Mouse (Mus musculus): ENCODE measurements around the gene Epyc. TPM values are rescaled to one million over a fixed set of nuclear protein-coding genes. Genes with fewer than 3 reads are reported as not detected.

The Epyc gene
- 0.91 and 0.94 TPM in 2 replicates for polyA plus RNA-seq (2015; fragmentation: Nextera tagmentation; extraction: Ambion mirVana)

- H3K27ac ChIP-seq: no peak within 1 kb of the TSS
- no peak within 1 kb of the TSS for H3K4me2 ChIP-seq
- ATAC-seq (ENCODE audit: borderline replicate concordance, extremely low read depth, low FRiP score, low TSS enrichment): no peak
- no peak within 1 kb of the TSS for H3K4me3 ChIP-seq
- 71% methylated on average over 2 of the region's 2 CpGs for WGBS
- no peaks in the 10 kb centered on the region for H3K36me3 ChIP-seq
- no peaks in the 10 kb centered on the region for H3K27me3 ChIP-seq
- no peaks in the 10 kb centered on the region for H3K9me3 ChIP-seq
- H3K9ac ChIP-seq: no peak within 1 kb of the TSS
- H3K4me1 ChIP-seq: no peaks in the 10 kb centered on the region
These were observed at the start of gene Epyc for GRCm38 (mm10) chr10:97643768-97644167. TSS of gene Epyc (plus strand) at chr10:97644068.

GRCm38 (mm10) chr10:97595680-97596079 lies 48.2 kb upstream of the Epyc start:
- H3K9ac ChIP-seq: no peak overlapping the region
- H3K4me1 ChIP-seq: no peaks in the 10 kb centered on the region
- no peak overlapping the region for H3K27ac ChIP-seq
- no peak overlapping the region for H3K4me2 ChIP-seq
- no peaks in the 10 kb centered on the region for H3K9me3 ChIP-seq
- no peaks in the 10 kb centered on the region for H3K36me3 ChIP-seq
- H3K27me3 ChIP-seq: no peaks in the 10 kb centered on the region
- no peak overlapping the region for H3K4me3 ChIP-seq
- 83% methylated on average over 1 of the region's 1 CpGs for WGBS
- ATAC-seq (ENCODE audit: borderline replicate concordance, extremely low read depth, low FRiP score, low TSS enrichment): no peak

GRCm38 (mm10) chr10:97601744-97602143 lies 42.1 kb upstream of the Epyc start:
- Histone ChIP-seq H3K36me3 (no peaks in the 10 kb centered on the region), H3K4me1 (no peaks in the 10 kb centered on the region), H3K9ac (no peak overlapping the region), H3K4me2 (no peak overlapping the region), H3K9me3 (no peaks in the 10 kb centered on the region), H3K27ac (no peak overlapping the region), H3K4me3 (no peak overlapping the region), H3K27me3 (no peaks in the 10 kb centered on the region)
- 46% methylated on average over 4 of the region's 4 CpGs for WGBS
- no peak for ATAC-seq (ENCODE audit: borderline replicate concordance, extremely low read depth, low FRiP score, low TSS enrichment)

GRCm38 (mm10) chr10:97603256-97603655 lies 40.6 kb upstream of the Epyc start:
- no peak for ATAC-seq (ENCODE audit: borderline replicate concordance, extremely low read depth, low FRiP score, low TSS enrichment)
- Histone ChIP-seq H3K4me3 (no peak overlapping the region), H3K4me2 (no peak overlapping the region), H3K36me3 (no peaks in the 10 kb centered on the region), H3K9me3 (no peaks in the 10 kb centered on the region), H3K4me1 (no peaks in the 10 kb centered on the region), H3K27me3 (no peaks in the 10 kb centered on the region), H3K27ac (no peak overlapping the region), H3K9ac (no peak overlapping the region)

GRCm38 (mm10) chr10:97606579-97606978 lies 37.3 kb upstream of the Epyc start, which contains the start of gene Kera:
TSS of gene Kera (plus strand) at chr10:97606879.
- Histone ChIP-seq H3K4me3 (no peak within 1 kb of the TSS), H3K27ac (no peak within 1 kb of the TSS), H3K4me2 (no peak within 1 kb of the TSS), H3K9me3 (no peaks in the 10 kb centered on the region), H3K4me1 (no peaks in the 10 kb centered on the region), H3K9ac (no peak within 1 kb of the TSS), H3K36me3 (no peaks in the 10 kb centered on the region), H3K27me3 (no peaks in the 10 kb centered on the region)
- 79% methylated on average over 2 of the region's 2 CpGs for WGBS
- ATAC-seq (ENCODE audit: borderline replicate concordance, extremely low read depth, low FRiP score, low TSS enrichment): no peak

GRCm38 (mm10) chr10:97622328-97622727 lies 21.5 kb upstream of the Epyc start:
- H3K4me1 ChIP-seq: no peaks in the 10 kb centered on the region; the same call in 1 of the 2 replicates
- no peaks in the 10 kb centered on the region for H3K27me3 ChIP-seq
- H3K27ac ChIP-seq: no peak overlapping the region
- no peak overlapping the region for H3K4me2 ChIP-seq
- H3K36me3 ChIP-seq: no peaks in the 10 kb centered on the region
- no peak overlapping the region for H3K9ac ChIP-seq
- no peak overlapping the region for H3K4me3 ChIP-seq
- WGBS: 39% methylated on average over 1 of the region's 1 CpGs
- no peak; the same call in 1 of the 2 replicates for ATAC-seq (ENCODE audit: borderline replicate concordance, extremely low read depth, low FRiP score, low TSS enrichment)
- H3K9me3 ChIP-seq: no peaks in the 10 kb centered on the region

- no peaks in the 10 kb centered on the region for H3K9me3 ChIP-seq
- no peak overlapping the region for H3K4me2 ChIP-seq
- no peak; the same call in 1 of the 2 replicates for ATAC-seq (ENCODE audit: borderline replicate concordance, extremely low read depth, low FRiP score, low TSS enrichment)
- H3K9ac ChIP-seq: no peak overlapping the region
- no peak overlapping the region for H3K4me3 ChIP-seq
- WGBS: 43% methylated on average over 2 of the region's 2 CpGs
- no peaks in the 10 kb centered on the region; the same call in 1 of the 2 replicates for H3K4me1 ChIP-seq
- H3K36me3 ChIP-seq: no peaks in the 10 kb centered on the region
- no peaks in the 10 kb centered on the region for H3K27me3 ChIP-seq
- no peak overlapping the region for H3K27ac ChIP-seq
These were observed 19.5 kb upstream of the Epyc start for GRCm38 (mm10) chr10:97624381-97624780.

- Histone ChIP-seq H3K9me3 (no peaks in the 10 kb centered on the region), H3K4me1 (no peaks in the 10 kb centered on the region; the same call in 1 of the 2 replicates), H3K4me2 (no peak overlapping the region), H3K27me3 (no peaks in the 10 kb centered on the region), H3K4me3 (no peak overlapping the region), H3K36me3 (no peaks in the 10 kb centered on the region), H3K27ac (no peak overlapping the region), H3K9ac (no peak overlapping the region)
- 49% methylated on average over 4 of the region's 4 CpGs for WGBS
- ATAC-seq (ENCODE audit: borderline replicate concordance, extremely low read depth, low FRiP score, low TSS enrichment): no peak
These were observed 18.8 kb upstream of the Epyc start for GRCm38 (mm10) chr10:97625116-97625515.

GRCm38 (mm10) chr10:97626543-97626942 lies 17.3 kb upstream of the Epyc start:
- H3K9me3 ChIP-seq: no peaks in the 10 kb centered on the region
- H3K4me3 ChIP-seq: no peak overlapping the region
- no peak overlapping the region for H3K9ac ChIP-seq
- H3K4me1 ChIP-seq: no peaks in the 10 kb centered on the region; the same call in 1 of the 2 replicates
- no peak for ATAC-seq (ENCODE audit: borderline replicate concordance, extremely low read depth, low FRiP score, low TSS enrichment)
- H3K4me2 ChIP-seq: no peak overlapping the region
- 60% methylated on average over 1 of the region's 1 CpGs for WGBS
- H3K27me3 ChIP-seq: no peaks in the 10 kb centered on the region
- no peaks in the 10 kb centered on the region for H3K36me3 ChIP-seq
- H3K27ac ChIP-seq: no peak overlapping the region

- Histone ChIP-seq H3K4me1 (no peaks in the 10 kb centered on the region), H3K4me2 (no peak overlapping the region), H3K27me3 (no peaks in the 10 kb centered on the region), H3K4me3 (no peak overlapping the region), H3K36me3 (no peaks in the 10 kb centered on the region), H3K27ac (no peak overlapping the region), H3K9ac (no peak overlapping the region), H3K9me3 (no peaks in the 10 kb centered on the region)
- no peak for ATAC-seq (ENCODE audit: borderline replicate concordance, extremely low read depth, low FRiP score, low TSS enrichment)
- WGBS: 75% methylated on average over 3 of the region's 3 CpGs
These were observed 12.8 kb upstream of the Epyc start for GRCm38 (mm10) chr10:97631061-97631460.

- Histone ChIP-seq H3K4me3 (no peak overlapping the region), H3K27me3 (no peaks in the 10 kb centered on the region), H3K9ac (no peak overlapping the region), H3K4me1 (no peaks in the 10 kb centered on the region), H3K27ac (no peak overlapping the region), H3K9me3 (no peaks in the 10 kb centered on the region), H3K36me3 (no peaks in the 10 kb centered on the region), H3K4me2 (no peak overlapping the region)
- ATAC-seq (ENCODE audit: borderline replicate concordance, extremely low read depth, low FRiP score, low TSS enrichment): no peak
- 72% methylated on average over 2 of the region's 2 CpGs for WGBS
These were observed 1.9 kb upstream of the Epyc start for GRCm38 (mm10) chr10:97641926-97642325.

GRCm38 (mm10) chr10:97650334-97650733 lies 6.5 kb downstream of the Epyc start:
- Histone ChIP-seq H3K36me3 (no peaks in the 10 kb centered on the region), H3K4me1 (no peaks in the 10 kb centered on the region), H3K9ac (no peak overlapping the region), H3K27ac (no peak overlapping the region), H3K4me3 (no peak overlapping the region), H3K4me2 (no peak overlapping the region), H3K27me3 (no peaks in the 10 kb centered on the region), H3K9me3 (no peaks in the 10 kb centered on the region)
- ATAC-seq (ENCODE audit: borderline replicate concordance, extremely low read depth, low FRiP score, low TSS enrichment): no peak; the same call in 1 of the 2 replicates
- 22% methylated on average over 2 of the region's 2 CpGs for WGBS

- Histone ChIP-seq H3K9ac (no peak overlapping the region), H3K9me3 (no peaks in the 10 kb centered on the region), H3K4me3 (no peak overlapping the region), H3K27me3 (no peaks in the 10 kb centered on the region), H3K27ac (no peak overlapping the region), H3K4me1 (no peaks in the 10 kb centered on the region), H3K4me2 (no peak overlapping the region), H3K36me3 (no peaks in the 10 kb centered on the region)
- 89% methylated on average over 1 of the region's 1 CpGs for WGBS
- ATAC-seq (ENCODE audit: borderline replicate concordance, extremely low read depth, low FRiP score, low TSS enrichment): no peak
These were observed 15.6 kb downstream of the Epyc start for GRCm38 (mm10) chr10:97659489-97659888.

Data from lung, embryonic 15.5 days (tissue).